In genomic region chr11:104638006-104638405, GRCm38 (mm10) we compare ENCODE assay signal across 19 mouse cellular contexts. TPM values are rescaled to one million over a fixed set of nuclear protein-coding genes. Genes with fewer than 3 reads are reported as not detected.
DNase-seq lines count a peak whose midpoint lies in the region; ATAC-seq and TF ChIP-seq lines count a peak whose summit lies in the region.
"Had no signal": no experiment of that assay in that cellular context is flagged by ENCODE, and none has a peak within 500 bp of the region (broad histone marks: within the 10 kb centered on the region; RNA-seq: fewer than 3 reads in every experiment).

No protein-coding gene starts in this region.

- no peaks in the 10 kb centered on the region for H3K27me3 ChIP-seq in megakaryocyte, embryonic 14.5 days (replicated peaks)
- no peaks in the 10 kb centered on the region for H3K27me3 ChIP-seq in C2C12 (ENCODE audit: control insufficient read depth, insufficient read depth, insufficient read length)
- H3K27me3 ChIP-seq: forebrain, embryonic 15.5 days; heart, embryonic 15.5 days had no signal

- no peaks in the 10 kb centered on the region for H3K79me3 ChIP-seq in C2C12 (ENCODE audit: low read depth)

- H3K4me1 ChIP-seq in megakaryocyte, embryonic 14.5 days, result peaks cover 98% of the 10 kb centered on the region
- H3K4me1 ChIP-seq: forebrain, embryonic 15.5 days; heart, embryonic 15.5 days had no signal

- no peaks in the 10 kb centered on the region for H3K79me2 ChIP-seq in C2C12 (ENCODE audit: control insufficient read depth, insufficient read depth)

- TF ChIP-seq CTCF in C2C12 (IDR thresholded peaks at IDR 0.05; ENCODE audit: control insufficient read depth, insufficient read depth, insufficient read length), result no peak

- H3ac ChIP-seq in C2C12 (ENCODE audit: control insufficient read depth, insufficient read length, low read depth), result no peak overlapping the region

- peak overlapping the region; percentile 71 for H3K4me3 ChIP-seq in megakaryocyte, embryonic 14.5 days (replicated peaks)
- no peak overlapping the region for H3K4me3 ChIP-seq in C2C12 (ENCODE audit: insufficient read depth, poor library complexity, severe bottlenecking)
- H3K4me3 ChIP-seq: forebrain, embryonic 15.5 days; heart, embryonic 15.5 days had no signal

- peak; percentile 50 for DNase-seq in embryo, embryonic 10.5 days (ENCODE audit: low spot score)
- no peak for DNase-seq in embryo, embryonic 11 days
- DNase-seq in brain, adult 2 months (ENCODE audit: low read depth, low spot score), result peak; percentile 58
- no peak for DNase-seq in heart, adult 9 months (ENCODE audit: low spot score in 2 of 2)
- DNase-seq: adrenal gland, postnatal 10 days; cerebellum, adult 11-12 months; cerebellum, adult 9-11 months; gastrocnemius, postnatal 10 days; heart, adult 18-20 months; heart, postnatal 14 days had no signal

- H3K9me3 ChIP-seq in megakaryocyte, embryonic 14.5 days, result no peaks in the 10 kb centered on the region
- H3K9me3 ChIP-seq: forebrain, embryonic 15.5 days; heart, embryonic 15.5 days had no signal

- no peak for ATAC-seq in megakaryocyte, adult 5-6 weeks (ENCODE audit: poor library complexity, severe bottlenecking)
- ATAC-seq: forebrain, embryonic 15.5 days; intestine, embryonic 16.5 days had no signal

- peaks cover 100% of the 10 kb centered on the region for H3K36me3 ChIP-seq in megakaryocyte, embryonic 14.5 days (replicated peaks; ENCODE audit: low read length)
- peaks cover 56% of the 10 kb centered on the region for H3K36me3 ChIP-seq in C2C12 (ENCODE audit: control insufficient read depth, insufficient read depth)
- H3K36me3 ChIP-seq: forebrain, embryonic 15.5 days; heart, embryonic 15.5 days had no signal

TF ChIP-seq in C2C12, 6 proteins besides CTCF, POLR2A, EP300 and RAD21:
- TF ChIP-seq CEBPB (IDR thresholded peaks at IDR 0.05; ENCODE audit: low read depth) (no peak), MYOD1 (IDR thresholded peaks at IDR 0.05; ENCODE audit: control insufficient read depth, insufficient read length, low read depth) (peak; percentile 15), MAX (IDR thresholded peaks at IDR 0.05) (peak; percentile 61)

RNA-seq across cellular contexts. Expression of gene Itgb3, which starts 30.2 kb away (rescaled TPM):
- 123 and 181 TPM in 2 replicates for polyA plus RNA-seq in megakaryocyte, embryonic 14.5 days (2012; ENCODE audit: insufficient read depth, low replicate concordance)
- total RNA-seq in megakaryocyte, adult 5-6 weeks (2015), result 7.1 and 8.6 TPM in 2 replicates
- 20.6 and 23.8 TPM in 2 replicates for total RNA-seq in megakaryocyte, adult 5-6 weeks (2017)
- polyA plus RNA-seq in C2C12 (2012; fragmentation: generic; extraction: Trizol), result 15.0 TPM

RNA-seq across cellular contexts. Expression of gene Gm11639, which starts 47.5 kb away (rescaled TPM):
- polyA plus RNA-seq in megakaryocyte, embryonic 14.5 days (2012; ENCODE audit: insufficient read depth, low replicate concordance), result not detected in 2 replicates
- not detected in 2 replicates for total RNA-seq in megakaryocyte, adult 5-6 weeks (2015)
- not detected in 2 replicates for total RNA-seq in megakaryocyte, adult 5-6 weeks (2017)
- polyA plus RNA-seq in C2C12 (2012; fragmentation: generic; extraction: Trizol), result not detected
- total RNA-seq: hematopoietic stem cell, adult 5-6 weeks had no signal
- polyA plus RNA-seq: embryonic facial prominence, embryonic 11.5 days; forebrain, embryonic 11.5 days had no signal

Comparison
In these comparisons a context has a peak if more than half of its experiments do, and no peak if none do; other contexts are left out.
1. DNase-seq: peak in embryo, embryonic 10.5 days (single experiment) and brain, adult 2 months (single experiment); none in embryo, embryonic 11 days (single experiment) and heart, adult 9 months (0 of 2).